Mouse (Mus musculus) ovary, adult 18-20 months (tissue): ENCODE measurements at regions not wholly inside any gene's neighbourhood (a gene's known extent, or its start where the extent isn't known, plus 50 kb on each side); places are given as distances from the start of the nearest gene placed in this dataset.

ENCODE experiments used
- DNase-seq: peaks from one replicate; pipeline ENCODE4 v3.0.0; 2022; ENCODE audit warnings: low spot score, mixed read lengths

GRCm38 (mm10) chr15:67048621-67049020 lies 547.9 kb upstream of the Lrrc6 start:
- DNase-seq: no peak

- no peak for DNase-seq
These were observed 547.4 kb upstream of the Lrrc6 start for GRCm38 (mm10) chr15:67048148-67048547.

GRCm38 (mm10) chr15:67045920-67046804 lies 545.5 kb upstream of the Lrrc6 start:
- DNase-seq: no peak

GRCm38 (mm10) chr15:67045329-67045728 lies 544.6 kb upstream of the Lrrc6 start:
- DNase-seq: no peak

- DNase-seq: no peak
These were observed 544.1 kb upstream of the Lrrc6 start for GRCm38 (mm10) chr15:67044806-67045205.

GRCm38 (mm10) chr15:67042131-67042530 lies 541.4 kb upstream of the Lrrc6 start:
- no peak for DNase-seq

- no peak for DNase-seq
These were observed 539.5 kb upstream of the Lrrc6 start for GRCm38 (mm10) chr15:67040229-67040628.

- peak; percentile 81 for DNase-seq
These were observed 538.8 kb upstream of the Lrrc6 start for GRCm38 (mm10) chr15:67039421-67039907.

- no peak for DNase-seq
These were observed 536.9 kb upstream of the Lrrc6 start for GRCm38 (mm10) chr15:67037647-67038046.

GRCm38 (mm10) chr15:67036341-67036740 lies 535.6 kb upstream of the Lrrc6 start:
- no peak for DNase-seq

GRCm38 (mm10) chr15:67033936-67034335 lies 533.2 kb upstream of the Lrrc6 start:
- DNase-seq: no peak

- no peak for DNase-seq
These were observed 531.3 kb upstream of the Lrrc6 start for GRCm38 (mm10) chr15:67031866-67032526.

GRCm38 (mm10) chr15:67030975-67031374 lies 530.3 kb upstream of the Lrrc6 start:
- DNase-seq: no peak

GRCm38 (mm10) chr15:67028161-67028560 lies 527.5 kb upstream of the Lrrc6 start:
- DNase-seq: no peak

- DNase-seq: no peak
These were observed 527.0 kb upstream of the Lrrc6 start for GRCm38 (mm10) chr15:67027751-67028150.

GRCm38 (mm10) chr15:67025746-67026145 lies 525.0 kb upstream of the Lrrc6 start:
- DNase-seq: no peak

- DNase-seq: no peak
These were observed 523.7 kb upstream of the Lrrc6 start for GRCm38 (mm10) chr15:67024386-67024785.

- no peak for DNase-seq
These were observed 522.4 kb upstream of the Lrrc6 start for GRCm38 (mm10) chr15:67023081-67023480.

- DNase-seq: no peak
These were observed 520.7 kb upstream of the Lrrc6 start for GRCm38 (mm10) chr15:67021391-67021790.

GRCm38 (mm10) chr15:67019891-67020290 lies 519.2 kb upstream of the Lrrc6 start:
- DNase-seq: no peak

GRCm38 (mm10) chr15:67019194-67019661 lies 518.5 kb upstream of the Lrrc6 start:
- DNase-seq: peak; percentile 30
